Mouse (Mus musculus) midbrain, embryonic 12.5 days (tissue): Measurements from ENCODE around the gene Ccsap. TPM values are rescaled to one million over a fixed set of nuclear protein-coding genes. Genes with fewer than 3 reads are reported as not detected.

Experiments
- ATAC-seq: fragments of 200-750 bp; cut with Nextera tagmentation; 2 replicates; pipeline ENCODE4 v1.8.0; 2017; ENCODE audit warnings: low read depth, moderate TSS enrichment, moderate library complexity; ENCODE audit not compliant: low FRiP score
- H3K27ac ChIP-seq: fragments of 300-500 bp; sonication (generic); replicated peaks from 2 replicates; pipeline ENCODE4 v1.5.1; 2016; ENCODE audit warnings: mild to moderate bottlenecking
- H3K27me3 ChIP-seq: fragments of 300-500 bp; sonication (generic); 2 replicates; pipeline ENCODE4 v1.6.1; 2016; ENCODE audit warnings: mild to moderate bottlenecking
- H3K36me3 ChIP-seq: fragments of 300-500 bp; sonication (generic); 2 replicates; pipeline ENCODE4 v1.6.1; 2016
- H3K4me1 ChIP-seq: fragments of 300-500 bp; sonication (generic); 2 replicates; pipeline ENCODE4 v1.6.1; 2016
- H3K4me2 ChIP-seq: fragments of 300-500 bp; sonication (generic); replicated peaks from 2 replicates; pipeline ENCODE4 v1.6.1; 2016; ENCODE audit warnings: mild to moderate bottlenecking, moderate library complexity
- H3K4me3 ChIP-seq: fragments of 300-500 bp; sonication (generic); 2 replicates; pipeline ENCODE4 v1.5.1; 2016; ENCODE audit warnings: mild to moderate bottlenecking
- H3K9ac ChIP-seq: fragments of 300-500 bp; sonication (generic); replicated peaks from 2 replicates; pipeline ENCODE4 v1.6.1; 2016; ENCODE audit warnings: mild to moderate bottlenecking, moderate library complexity
- H3K9me3 ChIP-seq: fragments of 300-500 bp; sonication (generic); 2 replicates; pipeline ENCODE4 v1.6.1; 2016; ENCODE audit warnings: mild to moderate bottlenecking
- WGBS: fragments of 180-500 bp; shearing (Covaris S2); methylation state at CpG from one replicate; pipeline ENCODE4 v1.1.7; 2016; 5-methylcytosine and 5-hydroxymethylcytosine counted together
- polyA plus RNA-seq: library from polyadenylated mRNA; unstranded; fragments of >200 nt; fragmentation: Nextera tagmentation; extraction: Ambion mirVana; gene quantifications from 2 replicates; pipeline ENCODE4 v1.2.1, GENCODE M21; 2016

Ccsap gene
- polyA plus RNA-seq, 1 experiment from 2014 or later: 11.0 TPM

- H3K27me3 ChIP-seq: no peaks in the 10 kb centered on the region
- H3K4me2 ChIP-seq: no peak overlapping the region
- ATAC-seq: no peak
Measured at GRCm38 (mm10) chr8:123873364-123873763, 13.4 kb upstream of the Ccsap start.

GRCm38 (mm10) chr8:123872048-123872447 lies 12.0 kb upstream of the Ccsap start:
- Histone ChIP-seq H3K4me3 (no peak overlapping the region), H3K27ac (no peak overlapping the region), H3K27me3 (no peaks in the 10 kb centered on the region), H3K36me3 (no peaks in the 10 kb centered on the region), H3K9ac (no peak overlapping the region), H3K4me2 (no peak overlapping the region), H3K9me3 (no peaks in the 10 kb centered on the region), H3K4me1 (no peaks in the 10 kb centered on the region)
- WGBS: 79% methylated on average over 9 of the region's 9 CpGs
- ATAC-seq: no peak

More at GRCm38 (mm10) chr8:123873364-123873763, 13.4 kb upstream of the Ccsap start:
- Histone ChIP-seq H3K4me1 (no peaks in the 10 kb centered on the region), H3K9ac (no peak overlapping the region), H3K9me3 (no peaks in the 10 kb centered on the region), H3K4me3 (no peak overlapping the region), H3K36me3 (no peaks in the 10 kb centered on the region), H3K27ac (no peak overlapping the region)
- 88% methylated on average over 6 of the region's 6 CpGs for WGBS

GRCm38 (mm10) chr8:123866971-123867370 lies 7.0 kb upstream of the Ccsap start:
- H3K27me3 ChIP-seq: peaks cover 29% of the 10 kb centered on the region
- H3K9ac ChIP-seq: no peak overlapping the region
- H3K4me2 ChIP-seq: no peak overlapping the region
- H3K27ac ChIP-seq: no peak overlapping the region
- H3K4me3 ChIP-seq: no peak overlapping the region
- no peaks in the 10 kb centered on the region for H3K36me3 ChIP-seq
- ATAC-seq: no peak
- no peaks in the 10 kb centered on the region for H3K9me3 ChIP-seq
- WGBS: 15% methylated on average over 5 of the region's 5 CpGs
- no peaks in the 10 kb centered on the region; the same call in 1 of the 2 replicates for H3K4me1 ChIP-seq

GRCm38 (mm10) chr8:123865786-123866185 lies 5.8 kb upstream of the Ccsap start:
- H3K27ac ChIP-seq: no peak overlapping the region
- no peak overlapping the region for H3K9ac ChIP-seq
- WGBS: 86% methylated on average over 7 of the region's 7 CpGs
- H3K9me3 ChIP-seq: no peaks in the 10 kb centered on the region
- ATAC-seq: no peak
- H3K4me3 ChIP-seq: no peak overlapping the region
- no peak overlapping the region for H3K4me2 ChIP-seq
- no peaks in the 10 kb centered on the region for H3K36me3 ChIP-seq
- no peaks in the 10 kb centered on the region; the same call in 1 of the 2 replicates for H3K4me1 ChIP-seq
- peaks cover 41% of the 10 kb centered on the region for H3K27me3 ChIP-seq

GRCm38 (mm10) chr8:123860386-123860785 lies 377 bp upstream of the Ccsap start:
- H3K4me2 ChIP-seq: peak overlapping the region; percentile 86; the same call in 1 of the 2 replicates
- 80% methylated on average over 4 of the region's 4 CpGs for WGBS
- no peaks in the 10 kb centered on the region for H3K9me3 ChIP-seq
- no peak overlapping the region for H3K9ac ChIP-seq
- H3K36me3 ChIP-seq: no peaks in the 10 kb centered on the region
- peaks cover 13% of the 10 kb centered on the region for H3K4me1 ChIP-seq
- H3K4me3 ChIP-seq: peak overlapping the region; percentile 94; the same call in 1 of the 2 replicates
- no peak overlapping the region for H3K27ac ChIP-seq
- ATAC-seq: no peak
- H3K27me3 ChIP-seq: peaks cover 43% of the 10 kb centered on the region

GRCm38 (mm10) chr8:123858941-123859647 lies 915 bp downstream of the Ccsap start:
- H3K9me3 ChIP-seq: no peaks in the 10 kb centered on the region
- peak overlapping the region; percentile 86 for H3K4me2 ChIP-seq
- peak; percentile 94 for ATAC-seq
- H3K4me3 ChIP-seq: peak overlapping the region; percentile 94
- peak overlapping the region; percentile 81 for H3K9ac ChIP-seq
- peaks cover 36% of the 10 kb centered on the region for H3K27me3 ChIP-seq
- peak overlapping the region; percentile 81 for H3K27ac ChIP-seq
- H3K4me1 ChIP-seq: peaks cover 13% of the 10 kb centered on the region
- H3K36me3 ChIP-seq: no peaks in the 10 kb centered on the region
- under 1% methylated on average over 79 of the region's 79 CpGs for WGBS

- WGBS: under 1% methylated on average over 17 of the region's 17 CpGs
- Histone ChIP-seq H3K4me3 (peak overlapping the region; percentile 94), H3K9ac (peak overlapping the region; percentile 81), H3K9me3 (no peaks in the 10 kb centered on the region), H3K27ac (peak overlapping the region; percentile 81), H3K4me2 (peak overlapping the region; percentile 86), H3K4me1 (peaks cover 13% of the 10 kb centered on the region), H3K36me3 (no peaks in the 10 kb centered on the region), H3K27me3 (peaks cover 32% of the 10 kb centered on the region)
- peak; percentile 35 for ATAC-seq
Measured at GRCm38 (mm10) chr8:123858574-123858940, 1.5 kb downstream of the Ccsap start.

GRCm38 (mm10) chr8:123857361-123857760 lies 2.6 kb downstream of the Ccsap start:
- Histone ChIP-seq H3K27ac (no peak overlapping the region), H3K27me3 (peaks cover 22% of the 10 kb centered on the region), H3K4me1 (peaks cover 13% of the 10 kb centered on the region), H3K36me3 (no peaks in the 10 kb centered on the region), H3K9me3 (no peaks in the 10 kb centered on the region), H3K9ac (no peak overlapping the region), H3K4me3 (no peak overlapping the region), H3K4me2 (peak overlapping the region; percentile 86)
- ATAC-seq: no peak
- WGBS: 63% methylated on average over 3 of the region's 3 CpGs

- WGBS: 89% methylated on average over 9 of the region's 9 CpGs
- Histone ChIP-seq H3K4me1 (peaks cover 13% of the 10 kb centered on the region), H3K36me3 (no peaks in the 10 kb centered on the region), H3K27ac (no peak overlapping the region), H3K4me2 (no peak overlapping the region), H3K9me3 (no peaks in the 10 kb centered on the region), H3K27me3 (no peaks in the 10 kb centered on the region), H3K4me3 (no peak overlapping the region), H3K9ac (no peak overlapping the region)
- ATAC-seq: no peak
Measured at GRCm38 (mm10) chr8:123854733-123855475, 5.1 kb downstream of the Ccsap start.

GRCm38 (mm10) chr8:123854252-123854651 lies 5.8 kb downstream of the Ccsap start:
- Histone ChIP-seq H3K4me1 (peaks cover 13% of the 10 kb centered on the region), H3K27ac (no peak overlapping the region), H3K4me3 (no peak overlapping the region), H3K27me3 (no peaks in the 10 kb centered on the region), H3K9me3 (no peaks in the 10 kb centered on the region), H3K4me2 (no peak overlapping the region), H3K36me3 (no peaks in the 10 kb centered on the region), H3K9ac (no peak overlapping the region)
- 94% methylated on average over 1 of the region's 1 CpGs for WGBS
- ATAC-seq: no peak

GRCm38 (mm10) chr8:123851590-123851989 lies 8.4 kb downstream of the Ccsap start:
- Histone ChIP-seq H3K36me3 (no peaks in the 10 kb centered on the region), H3K9ac (no peak overlapping the region), H3K4me2 (no peak overlapping the region), H3K27ac (no peak overlapping the region), H3K9me3 (no peaks in the 10 kb centered on the region), H3K4me1 (no peaks in the 10 kb centered on the region), H3K4me3 (no peak overlapping the region), H3K27me3 (no peaks in the 10 kb centered on the region)
- WGBS: 69% methylated on average over 5 of the region's 5 CpGs
- ATAC-seq: no peak

GRCm38 (mm10) chr8:123849352-123849751 lies 10.7 kb downstream of the Ccsap start:
- no peak overlapping the region for H3K9ac ChIP-seq
- no peaks in the 10 kb centered on the region for H3K36me3 ChIP-seq
- no peak overlapping the region for H3K4me2 ChIP-seq
- WGBS: 89% methylated on average over 4 of the region's 4 CpGs
- ATAC-seq: no peak
- H3K9me3 ChIP-seq: no peaks in the 10 kb centered on the region
- H3K4me1 ChIP-seq: no peaks in the 10 kb centered on the region
- H3K27me3 ChIP-seq: no peaks in the 10 kb centered on the region
- H3K27ac ChIP-seq: no peak overlapping the region
- H3K4me3 ChIP-seq: no peak overlapping the region
